Mouse (Mus musculus): ENCODE data around the gene Rin2.

- TF ChIP-seq EP300 (IDR thresholded peaks at IDR 0.05; ENCODE audit: insufficient read depth, low read depth, low read length) (no peak), CTCF (IDR thresholded peaks at IDR 0.05; ENCODE audit: low read depth, low read length) (no peak)
These were observed 5.7 kb downstream of the Rin2 start for GRCm38 (mm10) chr2:145680762-145681161.

All from ES-Bruce4 (cell line).